Mouse (Mus musculus) gastrocnemius, postnatal 4 days (tissue): ENCODE measurements around the gene Tars. TPM values are rescaled to one million over a fixed set of nuclear protein-coding genes. Genes with fewer than 3 reads are reported as not detected.

Experiments used
- DNase-seq, 2 experiments: peaks; one replicate each; pipeline ENCODE4 v3.0.0; 2021 to 2022; ENCODE audit warnings: low spot score in 2 of 2, mixed read lengths in 2 of 2
- long read RNA-seq, 2 experiments: library from polyadenylated mRNA; stranded (forward); transcript quantifications; one replicate each; pipeline ENCODE4 v2.0.0; 2021
- total RNA-seq, 2 experiments: library from RNA; stranded (reverse); gene quantifications; 2 replicates each; pipeline ENCODE4 v1.2.3; 2021

The Tars gene
- 10 to 100 TPM; 38.8 to 43.9 TPM for total RNA-seq
- long read RNA-seq, experiment 1, full-length matches to known transcripts = 64 of 73 reads
- long read RNA-seq, experiment 1, partial matches to known transcripts = 5 of 73 reads
- long read RNA-seq, experiment 1, other reads (novel, unspliced or antisense) = 4 of 73 reads
- long read RNA-seq, experiment 2, full-length matches to known transcripts = 54 of 65 reads
- long read RNA-seq, experiment 2, partial matches to known transcripts = 6 of 65 reads
- long read RNA-seq, experiment 2, other reads (novel, unspliced or antisense) = 5 of 65 reads

- peak; percentile 88 to 96 for DNase-seq
These were observed at the start of gene Tars for GRCm38 (mm10) chr15:11399356-11400067. Gene Tars, minus strand, starts transcription at chr15:11399665.

GRCm38 (mm10) chr15:11437361-11437760 lies 37.9 kb upstream of the Tars start:
- DNase-seq = no peak

GRCm38 (mm10) chr15:11436709-11437280 lies 37.3 kb upstream of the Tars start:
- no peak for DNase-seq

- no peak for DNase-seq
These were observed 27.4 kb upstream of the Tars start for GRCm38 (mm10) chr15:11426899-11427298.

- no peak for DNase-seq
These were observed 14.0 kb upstream of the Tars start for GRCm38 (mm10) chr15:11413484-11413883.

GRCm38 (mm10) chr15:11412542-11412941 lies 13.1 kb upstream of the Tars start:
- no peak for DNase-seq

- DNase-seq = no peak
These were observed 12.4 kb upstream of the Tars start for GRCm38 (mm10) chr15:11411846-11412245.

GRCm38 (mm10) chr15:11408155-11408826 lies 8.8 kb upstream of the Tars start:
- DNase-seq = no peak

- peak in 1 of 2 experiments; percentile 52 for DNase-seq
These were observed 7.9 kb upstream of the Tars start for GRCm38 (mm10) chr15:11407381-11407780.

GRCm38 (mm10) chr15:11406769-11407168 lies 7.3 kb upstream of the Tars start:
- no peak for DNase-seq

- no peak for DNase-seq
These were observed 652 bp downstream of the Tars start for GRCm38 (mm10) chr15:11398676-11399350.

GRCm38 (mm10) chr15:11396421-11396820 lies 3.0 kb downstream of the Tars start:
- no peak for DNase-seq

GRCm38 (mm10) chr15:11392903-11393302 lies 6.6 kb downstream of the Tars start:
- DNase-seq = no peak

- DNase-seq = no peak
These were observed 15.7 kb downstream of the Tars start for GRCm38 (mm10) chr15:11383796-11384195.

GRCm38 (mm10) chr15:11382585-11382984 lies 16.9 kb downstream of the Tars start:
- no peak for DNase-seq

GRCm38 (mm10) chr15:11380616-11381015 lies 18.8 kb downstream of the Tars start:
- DNase-seq = no peak

- no peak for DNase-seq
These were observed 19.4 kb downstream of the Tars start for GRCm38 (mm10) chr15:11380087-11380530.

GRCm38 (mm10) chr15:11379431-11380086 lies 19.9 kb downstream of the Tars start:
- DNase-seq = no peak

GRCm38 (mm10) chr15:11370477-11371085 lies 28.9 kb downstream of the Tars start:
- no peak for DNase-seq

- no peak for DNase-seq
These were observed 29.9 kb downstream of the Tars start for GRCm38 (mm10) chr15:11369572-11369971.
